Mouse (Mus musculus) erythroblast, embryonic 14.5 days (primary cell): ENCODE measurements around the gene Nubpl. TPM values are rescaled to one million over a fixed set of nuclear protein-coding genes. Genes with fewer than 3 reads are reported as not detected.

ENCODE experiments used
- H3K27me3 ChIP-seq: 2 replicates; pipeline ENCODE4 v1.6.1; 2012; ENCODE audit warnings: inconsistent platforms; ENCODE audit not compliant: control insufficient read depth
- H3K36me3 ChIP-seq: 2 replicates; pipeline ENCODE4 v1.6.1; 2012; ENCODE audit warnings: mild to moderate bottlenecking, inconsistent platforms; ENCODE audit not compliant: control insufficient read depth
- H3K4me1 ChIP-seq: 2 replicates; pipeline ENCODE4 v1.6.1; 2012; ENCODE audit warnings: inconsistent platforms; ENCODE audit not compliant: control insufficient read depth
- H3K4me3 ChIP-seq: replicated peaks from 2 replicates; pipeline ENCODE3; 2012; ENCODE audit warnings: moderate library complexity, mild to moderate bottlenecking, inconsistent platforms
- H3K9me3 ChIP-seq: 2 replicates; pipeline ENCODE4 v1.6.1; 2012; ENCODE audit warnings: low read length, inconsistent platforms, mixed read lengths; ENCODE audit not compliant: control insufficient read depth
- GATA1 ChIP-seq: IDR thresholded peaks from 2 replicates; pipeline ENCODE4 v1.6.1; 2012; ENCODE audit warnings: low read length, inconsistent platforms, mixed read lengths
- TAL1 ChIP-seq: IDR thresholded peaks from 3 replicates; pipeline ENCODE4 v1.6.1; 2012; ENCODE audit warnings: low read length, inconsistent platforms, mixed read lengths
- polyA plus RNA-seq: library from polyadenylated mRNA; stranded (reverse); fragments of >175 nt; gene quantifications from 2 replicates; pipeline ENCODE4 v1.2.3, GENCODE M21; 2012

The Nubpl gene
- polyA plus RNA-seq, 1 experiment: 0.46 TPM

DNA sequence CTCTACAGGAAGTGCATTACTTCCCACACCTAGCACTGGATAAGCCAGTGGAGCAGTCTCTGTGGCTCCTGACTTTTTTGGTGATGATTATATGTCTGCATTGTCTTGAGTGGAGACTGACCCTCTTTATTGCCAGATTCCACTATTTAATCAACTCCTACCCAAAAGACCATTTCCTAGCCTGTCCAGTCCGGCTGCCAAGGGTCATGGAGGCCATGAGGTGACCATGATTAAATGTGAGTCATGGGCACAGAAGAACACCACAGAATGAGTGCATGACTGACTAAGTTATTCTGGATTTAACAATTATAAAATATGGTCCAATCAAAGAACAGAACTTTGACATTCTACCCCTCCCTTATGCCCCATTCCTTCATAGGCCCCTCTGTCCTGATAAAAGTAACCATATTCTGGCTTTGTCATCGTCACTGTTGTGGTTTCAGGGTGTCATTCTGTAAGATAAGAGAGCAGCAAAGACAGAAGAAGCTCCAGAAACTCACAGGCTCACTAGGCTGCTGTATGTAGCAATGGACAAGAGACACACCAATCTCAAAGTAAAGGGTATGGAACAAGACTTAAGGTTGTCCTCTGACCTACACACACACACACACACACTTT lies 240.7 kb downstream of the Nubpl start:
- Histone ChIP-seq H3K9me3 (no peaks in the 10 kb centered on the region), H3K4me1 (no peaks in the 10 kb centered on the region), H3K36me3 (no peaks in the 10 kb centered on the region), H3K4me3 (no peak overlapping the region), H3K27me3 (no peaks in the 10 kb centered on the region)
- TF ChIP-seq TAL1 (no peak), GATA1 (no peak)

DNA sequence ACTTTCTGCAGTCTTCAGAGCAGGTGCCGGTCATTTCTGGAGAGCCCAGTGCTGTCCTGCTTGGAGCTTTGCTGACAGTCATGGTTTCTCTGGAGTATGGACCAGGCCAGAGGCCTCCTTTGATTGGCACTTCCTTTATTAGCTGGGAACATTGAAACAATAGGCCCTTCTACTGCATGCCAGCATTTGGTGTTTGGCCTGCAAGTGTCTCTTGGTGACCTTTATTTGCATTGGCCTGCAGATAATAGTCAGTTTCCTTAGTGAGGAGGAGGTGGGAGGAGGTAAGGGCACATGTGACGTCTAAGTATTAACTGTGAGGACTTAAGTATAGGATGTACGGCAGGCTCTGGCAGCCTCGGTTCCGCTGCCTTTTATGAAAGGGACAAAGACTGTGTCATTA lies 249.1 kb downstream of the Nubpl start:
- Histone ChIP-seq H3K36me3 (no peaks in the 10 kb centered on the region), H3K27me3 (no peaks in the 10 kb centered on the region), H3K4me1 (no peaks in the 10 kb centered on the region), H3K9me3 (no peaks in the 10 kb centered on the region), H3K4me3 (no peak overlapping the region)
- TF ChIP-seq GATA1: no peak
- TF ChIP-seq TAL1: no peak

DNA sequence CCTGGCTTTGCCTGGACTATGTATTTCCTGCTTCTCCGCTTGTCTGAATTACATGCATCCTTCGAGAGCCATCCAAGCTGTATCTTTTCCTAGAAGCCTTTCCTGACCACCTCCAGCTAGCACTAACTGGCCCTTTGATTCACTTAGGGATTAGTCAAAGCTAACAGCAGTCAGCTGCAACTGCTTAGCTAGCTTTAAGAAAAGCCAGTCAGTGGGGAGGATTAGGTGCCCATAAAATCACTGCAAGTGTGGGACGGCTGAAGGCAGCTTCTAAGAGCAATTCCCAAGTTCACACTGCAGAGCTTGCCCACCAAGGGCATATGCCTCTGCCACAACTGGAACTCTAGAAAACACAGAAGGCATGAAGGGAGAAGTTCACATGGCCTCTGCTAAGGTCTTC lies 252.7 kb downstream of the Nubpl start:
- no peaks in the 10 kb centered on the region for H3K4me1 ChIP-seq
- no peak overlapping the region for H3K4me3 ChIP-seq
- no peaks in the 10 kb centered on the region for H3K9me3 ChIP-seq
- TF ChIP-seq GATA1 (no peak), TAL1 (no peak)
- no peaks in the 10 kb centered on the region for H3K27me3 ChIP-seq
- no peaks in the 10 kb centered on the region for H3K36me3 ChIP-seq

DNA sequence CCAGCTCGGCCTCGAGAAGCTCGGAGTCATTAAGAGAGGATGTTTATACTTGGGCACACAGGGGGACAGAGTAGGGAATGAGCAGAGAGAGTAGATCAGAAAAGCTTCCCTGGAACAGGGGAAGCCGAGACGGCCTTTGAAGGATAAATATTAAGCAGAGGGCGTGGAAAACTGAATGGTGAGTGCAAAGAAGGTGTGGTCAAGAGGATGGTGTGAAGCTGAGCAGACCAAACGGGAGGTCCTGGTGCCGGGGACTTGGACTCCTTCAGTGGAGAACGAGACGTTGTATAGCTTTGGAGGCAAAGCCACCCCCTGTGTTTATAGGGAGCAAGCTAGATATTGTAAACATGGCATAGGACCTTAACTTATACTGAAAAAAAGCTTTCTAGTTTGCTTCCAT lies 261.9 kb downstream of the Nubpl start:
- Histone ChIP-seq H3K36me3 (no peaks in the 10 kb centered on the region), H3K4me1 (no peaks in the 10 kb centered on the region), H3K27me3 (no peaks in the 10 kb centered on the region), H3K9me3 (0 out of 2 replicates have a peak, but pooled peaks cover 2% of the 10 kb centered on the region), H3K4me3 (no peak overlapping the region)
- TF ChIP-seq TAL1: no peak
- no peak for TF ChIP-seq GATA1

DNA sequence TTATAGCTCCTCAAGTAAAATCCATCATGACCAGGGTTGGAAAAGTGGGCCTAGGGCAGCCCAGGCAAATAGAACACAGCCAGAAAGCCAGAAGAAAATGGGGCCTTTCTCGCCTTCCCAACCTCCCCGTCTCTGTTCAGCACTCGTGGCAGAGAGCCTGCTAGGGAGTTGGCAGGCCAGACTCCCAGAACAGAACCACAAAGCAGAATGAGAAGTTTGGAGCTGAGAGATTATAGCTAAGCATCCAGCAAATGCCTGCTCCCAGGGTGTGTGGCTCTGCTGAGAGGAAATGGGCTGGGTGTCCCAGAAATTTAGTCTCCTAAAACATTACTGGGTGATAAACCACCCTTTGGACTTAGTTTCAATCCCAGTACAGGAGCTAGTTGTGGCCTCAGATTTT lies 262.6 kb downstream of the Nubpl start:
- Histone ChIP-seq H3K36me3 (no peaks in the 10 kb centered on the region), H3K4me3 (no peak overlapping the region), H3K27me3 (no peaks in the 10 kb centered on the region), H3K4me1 (no peaks in the 10 kb centered on the region), H3K9me3 (0 out of 2 replicates have a peak, but pooled peaks cover 2% of the 10 kb centered on the region)
- TF ChIP-seq TAL1 (no peak), GATA1 (no peak)

DNA sequence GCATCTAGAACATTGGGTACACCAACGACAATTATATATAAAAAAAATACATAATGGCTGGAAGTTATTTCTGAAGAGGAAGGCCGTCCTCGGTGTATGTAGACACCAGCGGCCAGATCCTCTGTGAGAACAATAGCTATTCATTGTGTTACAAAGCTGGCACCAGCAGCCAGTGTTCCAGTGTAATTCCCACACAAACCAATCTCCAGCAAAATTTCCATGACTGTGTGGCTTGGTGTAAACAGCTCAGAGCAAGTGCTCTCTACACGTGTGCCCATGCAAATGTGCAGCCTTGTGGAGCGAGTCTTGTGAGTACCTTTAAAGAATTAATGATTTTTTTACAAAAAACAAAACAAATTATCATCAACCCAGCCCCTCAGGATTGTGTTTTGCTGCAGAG lies 263.7 kb downstream of the Nubpl start:
- no peaks in the 10 kb centered on the region for H3K36me3 ChIP-seq
- H3K4me1 ChIP-seq: no peaks in the 10 kb centered on the region
- H3K9me3 ChIP-seq: 0 out of 2 replicates have a peak, but pooled peaks cover 2% of the 10 kb centered on the region
- no peak for TF ChIP-seq GATA1
- TF ChIP-seq TAL1: no peak
- H3K4me3 ChIP-seq: no peak overlapping the region
- no peaks in the 10 kb centered on the region for H3K27me3 ChIP-seq

Other genes starting within 250 kb of the Nubpl start
- gene Heatr5a, start 126.4 kb upstream of the Nubpl start, polyA plus RNA-seq: 0.07 and 0.20 TPM in 2 replicates
- 0.11 and 0.52 TPM in 2 replicates for gene Dtd2, start 91.2 kb upstream of the Nubpl start, polyA plus RNA-seq
- not detected in 2 replicates for gene Gpr33, start 69.7 kb upstream of the Nubpl start, polyA plus RNA-seq